Mouse (Mus musculus) CH12F3 (cell line): Measurements from ENCODE around the gene Cfap126.
"Not testable (repeated sequence)": the region's sequence is repeated elsewhere in the genome, so short reads cannot be mapped to it uniquely, and the experiment has no call there.

ENCODE experiments used
- in situ Hi-C: fragments of 300-500 bp; cut with MboI; formaldehyde crosslinking; loops from 2 replicates; pipeline ENCODE4 v1.14.3; 2020; ENCODE audit warnings: low sequenced_read_pairs

Gene Cfap126

GRCm38 (mm10) chr1:171121839-171122238 lies 8.1 kb downstream of the Cfap126 start:
- in situ Hi-C loops = no loop called here

GRCm38 (mm10) chr1:171122932-171123331 lies 9.2 kb downstream of the Cfap126 start:
- in situ Hi-C loops = no loop called here

- in situ Hi-C loops = no loop called here
Observed at GRCm38 (mm10) chr1:171124398-171124797, 10.7 kb downstream of the Cfap126 start.

- in situ Hi-C loops = no loop called here
Observed at GRCm38 (mm10) chr1:171129251-171129650, 15.5 kb downstream of the Cfap126 start.

- in situ Hi-C loops = loop anchor here (5.0 kb wide), 1 partner anchor 91 kb away; the partner anchor contains the start of gene Tomm40l
Observed at GRCm38 (mm10) chr1:171130971-171131370, 17.3 kb downstream of the Cfap126 start.

- in situ Hi-C loops = no loop called here
Observed at GRCm38 (mm10) chr1:171135600-171135999, 21.9 kb downstream of the Cfap126 start.

GRCm38 (mm10) chr1:171137486-171138155 lies 23.9 kb downstream of the Cfap126 start:
- in situ Hi-C loops = not testable (repeated sequence)

GRCm38 (mm10) chr1:171142981-171143380 lies 29.3 kb downstream of the Cfap126 start:
- in situ Hi-C loops = not testable (repeated sequence)

- in situ Hi-C loops = no loop called here
Observed at GRCm38 (mm10) chr1:171149974-171150760, 36.4 kb downstream of the Cfap126 start, which contains the start of the genes Sdhc and Mpz. Sdhc (minus strand) TSS chr1:171150603. Mpz (plus strand) TSS chr1:171150711.

GRCm38 (mm10) chr1:171150838-171151391 lies 37.2 kb downstream of the Cfap126 start:
- in situ Hi-C loops = no loop called here

GRCm38 (mm10) chr1:171151966-171152365 lies 38.2 kb downstream of the Cfap126 start:
- in situ Hi-C loops = no loop called here

GRCm38 (mm10) chr1:171156644-171157043 lies 42.9 kb downstream of the Cfap126 start:
- in situ Hi-C loops = no loop called here

GRCm38 (mm10) chr1:171157965-171158364 lies 44.2 kb downstream of the Cfap126 start:
- in situ Hi-C loops = no loop called here

GRCm38 (mm10) chr1:171159485-171159975 lies 45.8 kb downstream of the Cfap126 start:
- in situ Hi-C loops = no loop called here

- in situ Hi-C loops = no loop called here
Observed at GRCm38 (mm10) chr1:171162526-171162925, 48.8 kb downstream of the Cfap126 start.

- in situ Hi-C loops = no loop called here
Observed at GRCm38 (mm10) chr1:171164258-171164657, 50.5 kb downstream of the Cfap126 start.

- in situ Hi-C loops = no loop called here
Observed at GRCm38 (mm10) chr1:171165629-171166345, 52.1 kb downstream of the Cfap126 start.

- in situ Hi-C loops = no loop called here
Observed at GRCm38 (mm10) chr1:171168906-171169305, 55.2 kb downstream of the Cfap126 start.

- in situ Hi-C loops = no loop called here
Observed at GRCm38 (mm10) chr1:171169913-171170312, 56.2 kb downstream of the Cfap126 start.

- in situ Hi-C loops = no loop called here
Observed at GRCm38 (mm10) chr1:171171138-171171537, 57.4 kb downstream of the Cfap126 start.

- in situ Hi-C loops = no loop called here
Observed at GRCm38 (mm10) chr1:171172779-171173178, 59.1 kb downstream of the Cfap126 start.
